Mouse (Mus musculus): ENCODE results near the gene Elavl4.

The Elavl4 gene

GRCm38 (mm10) chr4:110266804-110267575 lies 84.7 kb downstream of the Elavl4 start:
- no peak for DNase-seq (ENCODE audit: low spot score in 2 of 2)

- no peak for DNase-seq (ENCODE audit: low spot score in 2 of 2)
These were observed 87.3 kb downstream of the Elavl4 start for GRCm38 (mm10) chr4:110264345-110264943.

GRCm38 (mm10) chr4:110257360-110257759 lies 94.3 kb downstream of the Elavl4 start:
- DNase-seq (ENCODE audit: low spot score in 2 of 2): no peak

- no peak for DNase-seq (ENCODE audit: low spot score in 2 of 2)
These were observed 96.1 kb downstream of the Elavl4 start for GRCm38 (mm10) chr4:110255617-110256016.

GRCm38 (mm10) chr4:110250055-110250454 lies 101.7 kb downstream of the Elavl4 start:
- no peak for DNase-seq (ENCODE audit: low spot score in 2 of 2)

- DNase-seq (ENCODE audit: low spot score in 2 of 2): no peak
These were observed 108.8 kb downstream of the Elavl4 start for GRCm38 (mm10) chr4:110242879-110243278.

GRCm38 (mm10) chr4:110234554-110234953 lies 117.2 kb downstream of the Elavl4 start:
- DNase-seq (ENCODE audit: low spot score in 2 of 2): no peak

- no peak for DNase-seq (ENCODE audit: low spot score in 2 of 2)
These were observed 119.4 kb downstream of the Elavl4 start for GRCm38 (mm10) chr4:110232327-110232726.

GRCm38 (mm10) chr4:110231799-110232198 lies 119.9 kb downstream of the Elavl4 start:
- DNase-seq (ENCODE audit: low spot score in 2 of 2): no peak

GRCm38 (mm10) chr4:110229652-110230051 lies 122.1 kb downstream of the Elavl4 start:
- DNase-seq (ENCODE audit: low spot score in 2 of 2): no peak

- no peak for DNase-seq (ENCODE audit: low spot score in 2 of 2)
These were observed 122.5 kb downstream of the Elavl4 start for GRCm38 (mm10) chr4:110229238-110229637.

GRCm38 (mm10) chr4:110227621-110228031 lies 124.1 kb downstream of the Elavl4 start:
- no peak for DNase-seq (ENCODE audit: low spot score in 2 of 2)

- no peak for DNase-seq (ENCODE audit: low spot score in 2 of 2)
These were observed 126.2 kb downstream of the Elavl4 start for GRCm38 (mm10) chr4:110225492-110225891.

GRCm38 (mm10) chr4:110218819-110219218 lies 132.9 kb downstream of the Elavl4 start:
- no peak for DNase-seq (ENCODE audit: low spot score in 2 of 2)

- no peak for DNase-seq (ENCODE audit: low spot score in 2 of 2)
These were observed 134.2 kb downstream of the Elavl4 start for GRCm38 (mm10) chr4:110217553-110217952.

GRCm38 (mm10) chr4:110214543-110214942 lies 137.2 kb downstream of the Elavl4 start:
- no peak for DNase-seq (ENCODE audit: low spot score in 2 of 2)

GRCm38 (mm10) chr4:110213666-110214065 lies 138.0 kb downstream of the Elavl4 start:
- no peak for DNase-seq (ENCODE audit: low spot score in 2 of 2)

GRCm38 (mm10) chr4:110210246-110210645 lies 141.5 kb downstream of the Elavl4 start:
- DNase-seq (ENCODE audit: low spot score in 2 of 2): no peak

- no peak for DNase-seq (ENCODE audit: low spot score in 2 of 2)
These were observed 142.1 kb downstream of the Elavl4 start for GRCm38 (mm10) chr4:110209613-110210012.

- DNase-seq (ENCODE audit: low spot score in 2 of 2): no peak
These were observed 150.0 kb downstream of the Elavl4 start for GRCm38 (mm10) chr4:110201680-110202079.

- no peak for DNase-seq (ENCODE audit: low spot score in 2 of 2)
These were observed 151.8 kb downstream of the Elavl4 start for GRCm38 (mm10) chr4:110199897-110200296.

- DNase-seq (ENCODE audit: low spot score in 2 of 2): no peak
These were observed 153.1 kb downstream of the Elavl4 start for GRCm38 (mm10) chr4:110198600-110198999.

- no peak for DNase-seq (ENCODE audit: low spot score in 2 of 2)
These were observed 174.4 kb downstream of the Elavl4 start for GRCm38 (mm10) chr4:110177263-110177662.
